Mouse (Mus musculus) forebrain, postnatal 0 days (tissue): ENCODE results near the gene Prss56. TPM values are rescaled to one million over a fixed set of nuclear protein-coding genes. Genes with fewer than 3 reads are reported as not detected.
A peak's percentile ranks its signal among the peaks of the same experiment; 100 is the strongest.

Experiments used
- ATAC-seq: fragments of 200-750 bp; cut with Nextera tagmentation; 2 replicates; pipeline ENCODE4 v1.8.0; 2017; ENCODE audit warnings: mild to moderate bottlenecking, moderate library complexity
- DNase-seq: peaks from one replicate; pipeline ENCODE4 v3.0.0-alpha.2; 2015
- H3K27ac ChIP-seq: fragments of 300-500 bp; sonication (generic); 2 replicates; pipeline ENCODE4 v1.5.1; 2014; ENCODE audit warnings: low read depth, mild to moderate bottlenecking, antibody characterized with exemption, low read length, moderate library complexity, mixed read lengths
- H3K27me3 ChIP-seq: fragments of 300-500 bp; sonication (generic); 2 replicates; pipeline ENCODE4 v1.6.1; 2014; ENCODE audit warnings: mild to moderate bottlenecking, low read length, mixed read lengths; ENCODE audit not compliant: insufficient read depth
- H3K36me3 ChIP-seq: fragments of 300-500 bp; sonication (generic); 2 replicates; pipeline ENCODE4 v1.6.1; 2014; ENCODE audit warnings: mild to moderate bottlenecking, moderate library complexity; ENCODE audit not compliant: insufficient read depth
- H3K4me1 ChIP-seq: fragments of 300-500 bp; sonication (generic); 2 replicates; pipeline ENCODE4 v1.6.1; 2014; ENCODE audit warnings: antibody characterized with exemption; ENCODE audit not compliant: insufficient read depth
- H3K4me2 ChIP-seq: fragments of 300-500 bp; sonication (generic); 2 replicates; pipeline ENCODE4 v1.6.1; 2014; ENCODE audit warnings: low read depth, mild to moderate bottlenecking, moderate library complexity
- H3K4me3 ChIP-seq: fragments of 300-500 bp; sonication (generic); 2 replicates; pipeline ENCODE4 v1.5.1; 2014; ENCODE audit warnings: low read depth, low read length, mixed read lengths
- H3K9ac ChIP-seq: fragments of 300-500 bp; sonication (generic); 2 replicates; pipeline ENCODE4 v1.6.1; 2014; ENCODE audit warnings: mild to moderate bottlenecking
- H3K9me3 ChIP-seq: fragments of 300-500 bp; sonication (generic); 2 replicates; pipeline ENCODE4 v1.6.1; 2016; ENCODE audit warnings: low read length
- CTCF ChIP-seq: sonication (generic); IDR thresholded peaks from 2 replicates; pipeline ENCODE4 v1.5.1; 2016; ENCODE audit warnings: antibody characterized with exemption, control low read depth, low read depth
- WGBS: fragments of 180-500 bp; shearing (Covaris S2); extraction: QIAGEN DNeasy Blood & Tissue Kit; methylation state at CpG from one replicate; pipeline ENCODE4 v1.1.7; 2014; 5-methylcytosine and 5-hydroxymethylcytosine counted together
- polyA plus RNA-seq: library from polyadenylated mRNA; unstranded; fragments of >200 nt; fragmentation: Nextera tagmentation; extraction: Ambion mirVana; gene quantifications from 2 replicates; pipeline ENCODE4 v1.2.1, GENCODE M21; 2015
- total RNA-seq: library from RNA; depleted of rRNA; stranded (reverse); fragments of >200 nt; gene quantifications from 2 replicates; pipeline ENCODE4 v1.2.3, GENCODE M21; 2014

Prss56 gene
- total and polyA plus RNA-seq, 2 experiments from 2014 or later, result 2.5 to 3.1 TPM

DNA sequence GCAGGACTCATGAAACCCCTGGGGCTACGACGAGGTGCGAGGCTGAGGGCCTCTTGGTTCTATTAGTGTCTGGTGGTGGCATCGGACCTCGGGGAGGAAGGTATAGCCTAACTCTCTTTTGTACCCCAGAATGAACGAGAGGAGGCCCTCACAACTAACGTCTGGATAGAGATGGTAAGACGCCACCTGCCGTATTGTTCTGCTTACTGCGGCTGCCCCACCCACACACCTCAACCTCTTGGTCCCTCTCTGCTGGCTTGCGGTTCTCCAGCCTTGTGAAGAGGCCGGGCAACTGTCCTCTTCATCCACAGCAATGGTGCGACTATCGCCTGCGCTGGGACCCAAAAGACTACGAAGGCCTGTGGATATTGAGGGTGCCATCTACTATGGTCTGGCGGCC is 23.2 kb downstream of the Prss56 start:
- no peaks in the 10 kb centered on the region for H3K36me3 ChIP-seq
- 0 out of 2 replicates have a peak, but pooled peaks have one; percentile 24 for TF ChIP-seq CTCF
- no peaks in the 10 kb centered on the region for H3K9me3 ChIP-seq
- no peaks in the 10 kb centered on the region for H3K27me3 ChIP-seq
- no peak overlapping the region for H3K27ac ChIP-seq
- H3K9ac ChIP-seq, result no peak overlapping the region
- H3K4me1 ChIP-seq, result no peaks in the 10 kb centered on the region
- DNase-seq (no peak), ATAC-seq (no peak)
- WGBS, result 21% methylated on average over 17 of the region's 17 CpGs
- no peak overlapping the region for H3K4me3 ChIP-seq
- H3K4me2 ChIP-seq, result no peak overlapping the region

DNA sequence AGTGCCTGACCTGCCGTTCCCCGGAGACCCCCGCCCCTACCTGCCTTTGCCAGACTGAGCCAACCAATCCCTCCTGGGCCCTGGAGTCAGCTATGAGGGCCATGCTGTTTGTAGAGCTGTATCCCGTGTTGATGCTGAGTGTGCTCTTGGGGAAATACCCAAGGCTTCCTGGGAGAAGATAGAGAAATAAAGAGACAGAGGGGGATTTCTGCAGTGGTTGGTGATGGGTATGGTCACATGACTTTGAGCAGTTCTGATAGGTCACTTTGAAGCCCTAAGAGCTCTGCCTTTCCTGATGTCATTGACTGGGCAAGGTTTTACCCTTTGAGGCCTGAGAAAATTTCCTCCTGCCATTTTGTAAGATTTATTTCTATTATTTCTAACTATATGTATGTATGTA is 28.3 kb downstream of the Prss56 start:
- H3K4me2 ChIP-seq, result no peak overlapping the region
- no peak overlapping the region for H3K27ac ChIP-seq
- WGBS, result 90% methylated on average over 4 of the region's 4 CpGs
- ATAC-seq (no peak), DNase-seq (no peak)
- H3K9me3 ChIP-seq, result no peaks in the 10 kb centered on the region
- peaks cover 19% of the 10 kb centered on the region for H3K4me1 ChIP-seq
- H3K9ac ChIP-seq, result no peak overlapping the region
- H3K36me3 ChIP-seq, result no peaks in the 10 kb centered on the region
- no peak for TF ChIP-seq CTCF
- H3K27me3 ChIP-seq, result no peaks in the 10 kb centered on the region
- H3K4me3 ChIP-seq, result no peak overlapping the region

DNA sequence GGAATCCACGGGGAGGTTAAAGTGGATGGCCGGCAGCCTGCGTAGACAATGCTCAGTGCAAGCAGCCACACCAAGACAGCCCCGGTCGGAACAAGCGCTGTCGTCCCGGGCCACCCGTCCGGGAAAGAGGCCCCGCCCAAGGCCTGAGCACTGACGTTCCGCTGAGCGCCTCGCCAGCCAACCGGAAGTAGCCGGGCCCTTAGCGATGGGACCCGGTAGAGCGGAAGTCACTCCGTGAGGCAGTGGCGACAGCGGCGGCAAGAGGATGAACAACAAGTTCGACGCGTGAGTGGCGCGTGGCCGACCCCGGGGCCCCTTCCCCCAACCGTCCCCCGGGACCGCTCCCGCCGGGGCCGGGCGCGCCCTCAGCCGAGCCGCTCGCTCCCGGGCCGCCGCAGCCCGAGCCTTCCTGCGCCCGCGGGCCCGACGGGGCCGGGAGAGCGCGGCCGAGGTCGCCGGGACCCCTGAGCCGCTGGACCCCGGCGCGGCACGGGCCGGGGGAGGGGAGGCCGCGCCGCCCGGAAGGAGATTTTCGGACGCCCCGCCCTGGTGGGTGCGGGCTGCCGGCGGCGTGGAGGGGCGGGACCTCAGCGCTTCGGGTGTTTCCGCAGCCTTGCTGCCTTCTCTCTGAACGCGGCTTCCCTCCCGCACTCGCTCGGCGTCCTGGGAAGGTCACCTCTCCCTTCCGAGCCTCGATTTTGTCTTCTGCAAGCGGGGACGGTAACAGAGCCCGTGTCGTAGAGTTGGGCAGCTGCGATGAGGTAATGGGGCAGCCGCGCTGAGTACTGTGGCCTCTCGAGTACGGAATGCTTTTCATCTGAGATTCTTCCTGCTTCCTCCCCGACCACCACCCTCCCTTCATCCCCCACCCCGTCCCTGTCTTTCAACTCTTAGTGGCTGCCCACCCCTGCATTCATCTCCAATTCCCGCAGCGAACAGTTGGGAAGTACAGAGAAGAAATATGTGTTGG is 30.9 kb downstream of the Prss56 start, which contains the start of gene Eif4e2:
TSS of gene Eif4e2 (plus strand) at position 180 of the 970 bp plus-strand sequence.
- peaks cover 19% of the 10 kb centered on the region for H3K4me1 ChIP-seq
- H3K27me3 ChIP-seq, result no peaks in the 10 kb centered on the region
- H3K27ac ChIP-seq, result peak within 1 kb of the TSS; percentile 98
- peak within 1 kb of the TSS; percentile 94 for H3K9ac ChIP-seq
- peak within 1 kb of the TSS; percentile 67 for H3K4me2 ChIP-seq
- DNase-seq (peak; percentile 96), ATAC-seq (peak; percentile 99)
- 2% methylated on average over 59 of the region's 99 CpGs for WGBS
- H3K36me3 ChIP-seq, result no peaks in the 10 kb centered on the region
- no peaks in the 10 kb centered on the region for H3K9me3 ChIP-seq
- peak within 1 kb of the TSS; percentile 97 for H3K4me3 ChIP-seq
- TF ChIP-seq CTCF, result peak; percentile 50

DNA sequence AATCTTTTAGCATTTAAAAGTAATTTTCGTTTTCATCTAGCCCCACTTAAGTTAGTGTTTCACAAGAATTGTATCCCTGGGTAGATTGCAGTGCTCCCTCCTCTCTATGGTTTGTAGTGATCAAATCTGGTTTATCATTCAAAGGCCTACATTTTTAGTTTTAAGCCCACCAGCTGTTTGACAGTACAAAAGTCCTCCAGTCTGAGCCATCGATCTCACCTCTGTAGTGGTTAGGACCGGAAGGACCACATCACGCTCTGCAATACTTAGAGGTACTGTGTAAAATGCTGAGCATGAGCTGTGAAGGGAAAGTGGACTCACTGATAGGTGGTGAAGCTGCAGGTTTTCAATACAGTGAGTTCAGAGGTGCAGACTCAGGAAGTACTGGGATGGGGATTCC is 31.6 kb downstream of the Prss56 start:
- Histone ChIP-seq H3K4me3 (peak overlapping the region; percentile 97), H3K9ac (peak overlapping the region; percentile 94), H3K9me3 (no peaks in the 10 kb centered on the region), H3K36me3 (peaks cover 4% of the 10 kb centered on the region; the same call in 1 of the 2 replicates), H3K27me3 (no peaks in the 10 kb centered on the region), H3K4me2 (peak overlapping the region; percentile 67), H3K4me1 (peaks cover 19% of the 10 kb centered on the region), H3K27ac (peak overlapping the region; percentile 98)
- no peak for DNase-seq
- no peak for ATAC-seq
- TF ChIP-seq CTCF, result no peak
- 33% methylated on average over 4 of the region's 4 CpGs for WGBS

DNA sequence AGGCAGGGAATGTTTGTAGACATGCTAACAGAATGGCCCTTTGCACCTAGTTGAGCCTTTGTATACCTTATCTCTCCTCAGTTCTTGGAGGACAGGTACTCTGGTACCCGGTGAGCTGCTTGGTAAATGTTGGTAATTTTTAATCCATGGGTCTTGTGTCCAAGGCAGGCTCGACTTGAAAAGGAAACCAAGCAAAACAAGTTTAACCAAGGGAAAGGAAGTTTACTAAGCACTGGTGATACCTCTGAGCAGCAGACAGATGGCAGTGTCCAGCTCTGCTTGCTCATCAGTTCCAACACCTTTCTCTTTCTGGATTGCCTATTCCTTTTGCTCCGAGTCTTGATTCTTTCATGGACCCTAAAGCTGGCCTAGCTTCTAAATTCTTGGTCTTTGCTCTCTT is 34.8 kb downstream of the Prss56 start:
- peak; percentile 65 for TF ChIP-seq CTCF
- ATAC-seq (no peak), DNase-seq (peak; percentile 26)
- no peak overlapping the region for H3K27ac ChIP-seq
- H3K4me3 ChIP-seq, result no peak overlapping the region
- H3K27me3 ChIP-seq, result no peaks in the 10 kb centered on the region
- no peak overlapping the region for H3K4me2 ChIP-seq
- no peak overlapping the region for H3K9ac ChIP-seq
- peaks cover 18% of the 10 kb centered on the region for H3K4me1 ChIP-seq
- H3K36me3 ChIP-seq, result peaks cover 34% of the 10 kb centered on the region
- 65% methylated on average over 3 of the region's 3 CpGs for WGBS
- no peaks in the 10 kb centered on the region for H3K9me3 ChIP-seq

DNA sequence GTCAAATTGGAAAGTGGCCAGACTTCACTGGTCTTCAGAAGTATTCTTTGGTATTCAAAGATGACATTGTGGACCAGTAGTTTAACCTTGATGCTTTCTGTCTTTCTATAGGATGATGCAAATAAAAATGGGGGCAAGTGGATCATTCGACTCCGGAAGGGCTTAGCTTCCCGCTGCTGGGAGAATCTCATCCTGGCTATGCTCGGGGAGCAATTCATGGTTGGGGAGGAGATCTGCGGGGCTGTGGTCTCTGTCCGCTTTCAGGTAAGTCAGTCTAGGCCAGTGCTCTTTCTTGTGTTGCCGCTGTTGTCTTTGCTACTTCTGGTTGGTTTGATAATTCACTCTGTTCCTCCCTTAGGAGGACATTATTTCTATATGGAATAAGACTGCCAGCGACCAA is 42.6 kb downstream of the Prss56 start:
- WGBS, result 97% methylated on average over 8 of the region's 8 CpGs
- Histone ChIP-seq H3K4me1 (no peaks in the 10 kb centered on the region), H3K36me3 (peaks cover 95% of the 10 kb centered on the region), H3K27ac (no peak overlapping the region), H3K4me3 (no peak overlapping the region), H3K27me3 (no peaks in the 10 kb centered on the region), H3K9ac (no peak overlapping the region), H3K4me2 (no peak overlapping the region), H3K9me3 (no peaks in the 10 kb centered on the region)
- ATAC-seq (no peak), DNase-seq (no peak)
- TF ChIP-seq CTCF, result no peak
